Mouse (Mus musculus) liver, adult 2 months (tissue): Measurements from ENCODE around the gene Gskip. TPM values are rescaled to one million over a fixed set of nuclear protein-coding genes. Genes with fewer than 3 reads are reported as not detected.

Experiments
- DNase-seq: peaks from one replicate; pipeline ENCODE4 v3.0.0-alpha.2; 2011; ENCODE audit warnings: low read depth, low spot score; ENCODE audit errors: extremely low read depth
- H3K27ac ChIP-seq: fragments of 200-500 bp; replicated peaks from 2 replicates; pipeline ENCODE4 v1.5.1; 2012; ENCODE audit warnings: low read depth, mild to moderate bottlenecking, control low read depth, inconsistent platforms, low read length; ENCODE audit not compliant: insufficient read depth
- H3K27me3 ChIP-seq: fragments of 200-500 bp; 2 replicates; pipeline ENCODE4 v1.6.1; 2012; ENCODE audit warnings: mild to moderate bottlenecking, moderate library complexity, low read length, inconsistent platforms; ENCODE audit not compliant: control insufficient read depth, insufficient read depth
- H3K36me3 ChIP-seq: fragments of 200-500 bp; 2 replicates; pipeline ENCODE4 v1.6.1; 2012; ENCODE audit warnings: low read length, inconsistent platforms; ENCODE audit not compliant: control insufficient read depth, insufficient read depth
- H3K4me1 ChIP-seq: fragments of 200-500 bp; 2 replicates; pipeline ENCODE4 v1.6.1; 2011; ENCODE audit warnings: low read length; ENCODE audit not compliant: control insufficient read depth, insufficient read depth
- H3K4me3 ChIP-seq: fragments of 200-500 bp; 2 replicates; pipeline ENCODE4 v1.5.1; 2011; ENCODE audit warnings: low read depth, mild to moderate bottlenecking, control low read depth, low read length, moderate library complexity; ENCODE audit not compliant: insufficient read depth
- H3K79me2 ChIP-seq: fragments of 200-500 bp; 2 replicates; pipeline ENCODE4 v1.6.1; 2012; ENCODE audit warnings: inconsistent platforms, mild to moderate bottlenecking, low read length, moderate library complexity; ENCODE audit not compliant: control insufficient read depth, insufficient read depth
- H3K9ac ChIP-seq: fragments of 200-500 bp; 2 replicates; pipeline ENCODE4 v1.6.1; 2012; ENCODE audit warnings: low read depth, mild to moderate bottlenecking, control low read depth, inconsistent platforms, low read length
- CTCF ChIP-seq: fragments of 200-500 bp; IDR thresholded peaks from 2 replicates; pipeline ENCODE4 v1.5.1; 2011; ENCODE audit warnings: low read depth, low read length, control low read depth
- POLR2A ChIP-seq: fragments of 200-500 bp; IDR thresholded peaks from 2 replicates; pipeline ENCODE4 v1.6.1; 2011; ENCODE audit warnings: low read length, control low read depth; ENCODE audit not compliant: insufficient read depth; ENCODE audit errors: extremely low read depth
- WGBS: fragments of 180-500 bp; shearing (Covaris S2); methylation state at CpG from one replicate; pipeline ENCODE4 v1.1.7; 2018; 5-methylcytosine and 5-hydroxymethylcytosine counted together
- polyA plus RNA-seq: library from polyadenylated mRNA; depleted of rRNA; stranded (reverse); fragments of >200 nt; gene quantifications from 2 replicates; pipeline ENCODE4 v1.2.3, GENCODE M21; 2012; rRNA removed
- total RNA-seq: library from RNA; depleted of rRNA; stranded (reverse); fragments of >200 nt; gene quantifications from 2 replicates; pipeline ENCODE4 v1.2.3, GENCODE M21; 2014; rRNA removed

The Gskip gene
- total RNA-seq = 6.2 and 9.2 TPM in 2 replicates
- polyA plus RNA-seq = 2.6 and 2.8 TPM in 2 replicates

- H3K4me1 ChIP-seq = peaks cover 9% of the 10 kb centered on the region
- TF ChIP-seq CTCF = no peak
- no peak for TF ChIP-seq POLR2A
- WGBS = under 1% methylated on average over 41 of the region's 41 CpGs
- peaks cover 23% of the 10 kb centered on the region; the same call in 1 of the 2 replicates for H3K79me2 ChIP-seq
- peak; percentile 88 for DNase-seq
- H3K27me3 ChIP-seq = no peaks in the 10 kb centered on the region
- H3K9ac ChIP-seq = peak within 1 kb of the TSS; percentile 96
- peak within 1 kb of the TSS; percentile 96 for H3K4me3 ChIP-seq
- peak within 1 kb of the TSS; percentile 88 for H3K27ac ChIP-seq
- H3K36me3 ChIP-seq = no peaks in the 10 kb centered on the region
Observed at GRCm38 (mm10) chr12:105683933-105684901, at the start of gene Gskip. Gskip (plus strand) TSS chr12:105684829.

GRCm38 (mm10) chr12:105636551-105636950 is 48.1 kb upstream of the Gskip start:
- no peaks in the 10 kb centered on the region for H3K4me1 ChIP-seq
- no peak overlapping the region for H3K9ac ChIP-seq
- WGBS = 93% methylated on average over 9 of the region's 9 CpGs
- DNase-seq = no peak
- no peaks in the 10 kb centered on the region for H3K27me3 ChIP-seq
- no peak for TF ChIP-seq POLR2A
- TF ChIP-seq CTCF = no peak
- H3K79me2 ChIP-seq = no peaks in the 10 kb centered on the region
- H3K36me3 ChIP-seq = peaks cover 84% of the 10 kb centered on the region
- no peak overlapping the region for H3K27ac ChIP-seq
- H3K4me3 ChIP-seq = no peak overlapping the region

DNA sequence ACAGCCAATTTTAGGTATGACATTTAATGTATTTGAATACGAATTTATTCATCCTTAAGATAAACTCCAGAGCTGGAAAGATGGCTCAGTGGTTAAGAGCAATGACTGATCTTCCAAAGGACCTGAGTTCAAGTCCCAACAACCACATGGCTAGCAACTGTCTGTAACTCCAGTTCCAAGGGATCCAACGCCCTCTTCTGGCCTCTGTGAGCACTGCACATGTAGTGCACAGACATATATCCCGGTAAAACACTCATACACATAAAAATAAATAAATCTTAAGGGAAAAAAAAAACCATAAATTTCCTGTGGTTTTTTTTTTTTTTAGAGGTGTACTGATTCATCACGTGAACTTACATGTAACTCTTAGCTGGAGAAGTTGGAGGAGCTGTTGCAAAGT is 47.1 kb upstream of the Gskip start:
- TF ChIP-seq CTCF (peak; percentile 12; the same call in 1 of the 2 replicates), POLR2A (no peak)
- Histone ChIP-seq H3K9ac (no peak overlapping the region), H3K36me3 (peaks cover 84% of the 10 kb centered on the region), H3K79me2 (no peaks in the 10 kb centered on the region), H3K4me1 (no peaks in the 10 kb centered on the region), H3K27ac (no peak overlapping the region), H3K4me3 (no peak overlapping the region), H3K27me3 (no peaks in the 10 kb centered on the region)
- no peak for DNase-seq
- 78% methylated on average over 4 of the region's 4 CpGs for WGBS

DNA sequence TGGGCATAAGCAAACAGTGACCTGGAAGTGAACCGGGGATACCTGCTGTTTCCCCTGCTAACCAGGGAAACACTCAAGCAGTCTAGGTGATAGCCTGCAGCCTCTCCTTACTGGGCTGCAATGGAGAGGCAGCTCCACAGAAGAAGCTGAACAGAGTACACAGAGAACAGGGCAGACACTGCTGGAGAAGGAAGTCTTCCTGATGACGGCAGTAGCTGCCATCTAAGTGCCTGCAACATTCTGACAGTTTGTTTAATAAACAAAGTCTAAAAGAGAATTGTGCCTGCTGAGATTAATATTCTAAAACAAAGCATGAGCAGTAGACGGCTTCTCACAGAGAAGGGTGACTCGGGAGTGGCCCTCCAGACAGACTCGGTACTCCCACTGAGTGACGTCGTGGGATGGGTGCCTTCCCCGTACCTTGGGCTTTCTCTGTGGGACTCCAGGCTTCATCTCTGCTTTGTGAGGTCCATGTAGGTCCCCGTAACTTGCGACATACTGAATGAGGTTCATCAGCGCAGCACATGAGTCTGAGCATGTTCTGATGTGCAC is 41.8 kb upstream of the Gskip start:
- no peaks in the 10 kb centered on the region for H3K4me1 ChIP-seq
- no peak overlapping the region for H3K27ac ChIP-seq
- no peak for TF ChIP-seq CTCF
- TF ChIP-seq POLR2A = no peak
- DNase-seq = no peak
- no peak overlapping the region for H3K4me3 ChIP-seq
- H3K27me3 ChIP-seq = no peaks in the 10 kb centered on the region
- H3K79me2 ChIP-seq = no peaks in the 10 kb centered on the region
- H3K9ac ChIP-seq = no peak overlapping the region
- peaks cover 83% of the 10 kb centered on the region for H3K36me3 ChIP-seq
- WGBS = 95% methylated on average over 11 of the region's 11 CpGs

GRCm38 (mm10) chr12:105655850-105656249 is 28.8 kb upstream of the Gskip start:
- Histone ChIP-seq H3K79me2 (peaks cover 4% of the 10 kb centered on the region; the same call in 1 of the 2 replicates), H3K36me3 (peaks cover 74% of the 10 kb centered on the region)
- TF ChIP-seq CTCF = no peak
- TF ChIP-seq POLR2A = no peak

More at GRCm38 (mm10) chr12:105655850-105656249, 28.8 kb upstream of the Gskip start:
- H3K4me1 ChIP-seq = no peaks in the 10 kb centered on the region
- no peak for DNase-seq
- H3K4me3 ChIP-seq = no peak overlapping the region
- no peaks in the 10 kb centered on the region for H3K27me3 ChIP-seq
- 97% methylated on average over 7 of the region's 7 CpGs for WGBS
- H3K27ac ChIP-seq = no peak overlapping the region
- H3K9ac ChIP-seq = no peak overlapping the region
